Comparison of ENCODE assay signal across 31 mouse cellular contexts in the genomic region with DNA sequence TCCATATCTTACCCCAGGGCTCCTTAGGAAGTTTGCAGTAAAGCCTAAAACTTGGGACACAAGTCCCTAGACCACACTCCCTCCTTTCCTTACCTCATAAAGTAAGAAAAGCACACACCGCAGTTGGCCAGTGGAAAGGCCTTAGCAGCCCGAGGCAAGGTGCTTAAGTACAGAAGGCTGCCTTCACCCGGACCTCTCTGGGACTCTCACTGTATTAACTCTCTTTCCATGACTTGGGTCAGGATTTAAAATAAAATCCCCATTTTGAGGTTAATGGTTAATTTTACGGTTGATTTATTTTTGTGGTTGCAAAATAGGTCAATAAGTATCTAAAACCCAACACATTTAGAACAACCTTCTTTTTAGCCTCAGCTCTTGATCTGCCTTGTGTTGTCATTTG.
A peak's percentile ranks its signal among the peaks of the same experiment; 100 is the strongest.
DNase-seq lines count a peak whose midpoint lies in the region; ATAC-seq and TF ChIP-seq lines count a peak whose summit lies in the region.
"Had no signal": no experiment of that assay in that cellular context is flagged by ENCODE, and none has a peak within 500 bp of the region (broad histone marks: within the 10 kb centered on the region; RNA-seq: fewer than 3 reads in every experiment).

No protein-coding gene starts in this region.

- no peak for ATAC-seq in liver, embryonic 12.5 days
- ATAC-seq in lung, postnatal 0 days: no peak
- ATAC-seq: activated CD4-positive, CD25-positive, alpha-beta regulatory T cell, adult 4 months; CD4-positive, CD25-positive, alpha-beta regulatory T cell, adult 4 months; forebrain, postnatal 0 days; inflammation-experienced regulatory T-cells, adult 6 months had no signal

- H3K4me2 ChIP-seq in liver, embryonic 12.5 days: no peak overlapping the region
- H3K4me2 ChIP-seq in lung, postnatal 0 days (replicated peaks; ENCODE audit: low read depth, low read length): no peak overlapping the region
- H3K4me2 ChIP-seq: embryonic facial prominence, embryonic 15.5 days; forebrain, embryonic 12.5 days; hindbrain, embryonic 15.5 days; liver, embryonic 15.5 days; lung, embryonic 15.5 days; midbrain, embryonic 12.5 days; neural tube, embryonic 12.5 days had no signal

- peaks cover 3% of the 10 kb centered on the region; the same call in 1 of the 2 replicates for H3K4me1 ChIP-seq in liver, adult 2 months (ENCODE audit: control insufficient read depth, insufficient read depth, low read length)
- H3K4me1 ChIP-seq in liver, embryonic 12.5 days: no peaks in the 10 kb centered on the region
- H3K4me1 ChIP-seq in lung, postnatal 0 days (ENCODE audit: insufficient read depth, low read depth, low read length): no peaks in the 10 kb centered on the region
- H3K4me1 ChIP-seq: embryonic facial prominence, embryonic 15.5 days; forebrain, embryonic 12.5 days; hindbrain, embryonic 10.5 days; hindbrain, embryonic 15.5 days; liver, embryonic 15.5 days; lung, embryonic 15.5 days; midbrain, embryonic 12.5 days; neural tube, embryonic 12.5 days had no signal

- no peak overlapping the region for H3K9ac ChIP-seq in liver, adult 2 months (ENCODE audit: low read depth, low read length)
- H3K9ac ChIP-seq in liver, embryonic 12.5 days: no peak overlapping the region
- no peak overlapping the region for H3K9ac ChIP-seq in lung, postnatal 0 days (replicated peaks; ENCODE audit: low read depth)
- H3K9ac ChIP-seq: embryonic facial prominence, embryonic 15.5 days; forebrain, embryonic 12.5 days; forebrain, postnatal 0 days; hindbrain, embryonic 15.5 days; liver, embryonic 15.5 days; lung, embryonic 15.5 days; midbrain, embryonic 12.5 days; neural tube, embryonic 12.5 days had no signal

- H3K9me3 ChIP-seq in liver, embryonic 12.5 days (replicated peaks): no peaks in the 10 kb centered on the region
- no peaks in the 10 kb centered on the region for H3K9me3 ChIP-seq in lung, postnatal 0 days (ENCODE audit: low read length)
- H3K9me3 ChIP-seq: embryonic facial prominence, embryonic 10.5 days; embryonic facial prominence, embryonic 15.5 days; forebrain, embryonic 12.5 days; hindbrain, embryonic 10.5 days; hindbrain, embryonic 15.5 days; liver, embryonic 15.5 days; lung, embryonic 15.5 days; megakaryocyte, embryonic 14.5 days; midbrain, embryonic 12.5 days; neural tube, embryonic 12.5 days had no signal

- TF ChIP-seq POLR2A in liver, adult 2 months (IDR thresholded peaks at IDR 0.05; ENCODE audit: extremely low read depth, insufficient read depth, low read length): no peak

- DNase-seq in liver, adult 2 months (ENCODE audit: extremely low read depth, low read depth, low spot score): peak; percentile 79
- DNase-seq in kidney, adult 9 months: peak; percentile 64
- peak; percentile 27 for DNase-seq in kidney, postnatal 10 days
- no peak for DNase-seq in urinary bladder, postnatal 4 days (ENCODE audit: low spot score in 2 of 2)
- no peak for DNase-seq in lung, postnatal 0 days (ENCODE audit: low spot score)
- DNase-seq in layer of hippocampus, adult 18-20 months (ENCODE audit: low spot score in 2 of 2): no peak
- DNase-seq: adrenal gland, adult 2 months; adrenal gland, postnatal 36 days; cerebellum, adult 2 months; cerebellum, postnatal 14 days; forebrain, postnatal 0 days; heart, postnatal 14 days; lung, postnatal 4 days; right cerebral cortex, postnatal 4 days; thymus, postnatal 4 days had no signal

- TF ChIP-seq CTCF in liver, adult 2 months (IDR thresholded peaks at IDR 0.05; ENCODE audit: low read depth, low read length): no peak
- no peak for TF ChIP-seq CTCF in lung, postnatal 0 days (IDR thresholded peaks at IDR 0.05)

- no peaks in the 10 kb centered on the region for H3K36me3 ChIP-seq in liver, adult 2 months (ENCODE audit: control insufficient read depth, insufficient read depth, low read length)
- no peaks in the 10 kb centered on the region for H3K36me3 ChIP-seq in liver, embryonic 12.5 days
- H3K36me3 ChIP-seq in lung, postnatal 0 days (ENCODE audit: insufficient read depth, low read length): no peaks in the 10 kb centered on the region
- H3K36me3 ChIP-seq: embryonic facial prominence, embryonic 10.5 days; embryonic facial prominence, embryonic 15.5 days; forebrain, embryonic 12.5 days; hindbrain, embryonic 10.5 days; hindbrain, embryonic 15.5 days; liver, embryonic 15.5 days; lung, embryonic 15.5 days; midbrain, embryonic 12.5 days; neural tube, embryonic 12.5 days had no signal

- H3K27ac ChIP-seq in liver, adult 2 months (replicated peaks; ENCODE audit: insufficient read depth, low read depth, low read length): no peak overlapping the region
- no peak overlapping the region for H3K27ac ChIP-seq in liver, embryonic 12.5 days
- H3K27ac ChIP-seq in lung, postnatal 0 days (ENCODE audit: low read length): no peak overlapping the region
- H3K27ac ChIP-seq: embryonic facial prominence, embryonic 10.5 days; embryonic facial prominence, embryonic 15.5 days; forebrain, embryonic 12.5 days; hindbrain, embryonic 10.5 days; hindbrain, embryonic 15.5 days; left cerebral cortex, adult 2 months; liver, embryonic 15.5 days; lung, embryonic 15.5 days; midbrain, embryonic 12.5 days; neural tube, embryonic 12.5 days had no signal

- H3K4me3 ChIP-seq in liver, adult 2 months (ENCODE audit: insufficient read depth, low read depth, low read length): no peak overlapping the region
- no peak overlapping the region for H3K4me3 ChIP-seq in liver, embryonic 12.5 days
- no peak overlapping the region for H3K4me3 ChIP-seq in lung, postnatal 0 days (ENCODE audit: low read depth, low read length)
- H3K4me3 ChIP-seq: embryonic facial prominence, embryonic 10.5 days; embryonic facial prominence, embryonic 15.5 days; forebrain, embryonic 12.5 days; hindbrain, embryonic 10.5 days; hindbrain, embryonic 15.5 days; left cerebral cortex, adult 2 months; liver, embryonic 15.5 days; lung, embryonic 15.5 days; megakaryocyte, embryonic 14.5 days; midbrain, embryonic 12.5 days; myocyte; neural tube, embryonic 12.5 days had no signal

- TF ChIP-seq EP300 in lung, postnatal 0 days (IDR thresholded peaks at IDR 0.05): no peak

- 38% methylated on average over 4 of the region's 4 CpGs for WGBS in liver, adult 2 months
- WGBS in liver, embryonic 12.5 days (ENCODE audit: insufficient replicate concordance): 76% methylated on average over 4 of the region's 4 CpGs
- WGBS in lung, postnatal 0 days: 88% methylated on average over 4 of the region's 4 CpGs

- H3K79me2 ChIP-seq in liver, adult 2 months (ENCODE audit: control insufficient read depth, insufficient read depth, low read length): no peaks in the 10 kb centered on the region

- H3K27me3 ChIP-seq in liver, adult 2 months (ENCODE audit: control insufficient read depth, insufficient read depth, low read length): no peaks in the 10 kb centered on the region
- no peaks in the 10 kb centered on the region for H3K27me3 ChIP-seq in liver, embryonic 12.5 days (replicated peaks)
- no peaks in the 10 kb centered on the region for H3K27me3 ChIP-seq in lung, postnatal 0 days (replicated peaks; ENCODE audit: insufficient read depth, low read length)
- H3K27me3 ChIP-seq: embryonic facial prominence, embryonic 15.5 days; forebrain, embryonic 12.5 days; hindbrain, embryonic 15.5 days; liver, embryonic 15.5 days; lung, embryonic 15.5 days; megakaryocyte, embryonic 14.5 days; midbrain, embryonic 12.5 days; neural tube, embryonic 12.5 days had no signal

Comparison
In these comparisons a context has a peak if more than half of its experiments do, and no peak if none do; other contexts are left out.
1. DNase-seq: peak in liver, adult 2 months (single experiment), kidney, adult 9 months (single experiment) and kidney, postnatal 10 days (single experiment); none in urinary bladder, postnatal 4 days (0 of 2), lung, postnatal 0 days (single experiment) and layer of hippocampus, adult 18-20 months (0 of 2).